Mouse (Mus musculus) stomach, postnatal 0 days (tissue): ENCODE measurements around the gene Cdc42ep2.

Experiments
- CTCF ChIP-seq: IDR thresholded peaks from 2 replicates; pipeline ENCODE4 v1.5.1; 2016; ENCODE audit warnings: antibody characterized with exemption, low read depth, mild to moderate bottlenecking, moderate library complexity
- EP300 ChIP-seq: optimal IDR thresholded peaks from 2 replicates; pipeline ENCODE3; 2016; ENCODE audit warnings: antibody characterized with exemption

GRCm38 (mm10) chr19:5892262-5892661 lies 32.4 kb downstream of the Cdc42ep2 start:
- TF ChIP-seq EP300 (no peak), CTCF (no peak)
